Mouse (Mus musculus): ENCODE results near the gene Dpep1.
"Not testable (repeated sequence)": the region's sequence is repeated elsewhere in the genome, so short reads cannot be mapped to it uniquely, and the experiment has no call there.

The Dpep1 gene

DNA sequence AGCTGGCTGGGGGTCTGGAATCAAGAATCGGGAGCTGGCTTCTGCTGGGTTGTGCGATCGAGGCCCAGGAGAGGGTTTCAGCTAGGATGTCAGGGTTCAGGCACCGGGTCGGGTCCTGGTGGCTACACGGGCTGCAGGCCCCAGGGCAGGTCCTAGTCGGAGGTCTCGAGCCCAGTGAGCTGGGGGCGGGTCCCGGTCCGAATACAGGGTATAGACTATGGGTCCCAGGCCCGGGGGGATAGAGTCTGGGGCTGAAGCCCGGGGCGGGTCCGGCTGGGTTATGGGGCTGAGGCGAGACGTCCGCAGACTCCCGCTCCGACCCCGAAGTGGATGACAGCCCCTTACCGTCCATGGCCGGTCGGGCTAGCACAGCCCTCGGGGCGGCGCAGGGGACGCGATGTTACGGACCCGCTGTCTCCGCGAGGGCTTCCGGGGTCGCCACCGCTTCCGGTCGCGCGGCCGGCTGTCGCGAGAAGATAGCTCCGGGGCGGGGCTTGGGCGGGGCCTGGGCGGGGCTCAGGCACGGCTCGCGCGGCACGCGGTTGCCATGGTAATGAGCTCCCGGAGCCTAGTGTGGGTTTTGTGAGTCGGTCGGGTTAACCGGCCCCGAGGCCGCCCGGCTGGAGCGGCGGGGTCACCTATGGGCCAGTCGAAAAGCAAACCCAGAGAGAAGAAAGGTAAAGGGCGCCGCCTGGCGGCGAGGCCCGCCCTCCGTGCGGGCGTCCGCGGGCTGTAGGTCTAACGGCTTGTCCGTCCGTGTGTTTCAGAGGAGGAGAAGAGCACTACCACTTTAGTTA lies 26.5 kb downstream of the Dpep1 start, which contains the start of the genes Chmp1a and Spata33:
TSS of gene Chmp1a (minus strand) at position 443 of the 797 bp plus-strand sequence.
TSS of gene Spata33 (plus strand) at position 512 of the 797 bp plus-strand sequence.
- DNase-seq (ENCODE audit: low spot score): peak; percentile 89

DNA sequence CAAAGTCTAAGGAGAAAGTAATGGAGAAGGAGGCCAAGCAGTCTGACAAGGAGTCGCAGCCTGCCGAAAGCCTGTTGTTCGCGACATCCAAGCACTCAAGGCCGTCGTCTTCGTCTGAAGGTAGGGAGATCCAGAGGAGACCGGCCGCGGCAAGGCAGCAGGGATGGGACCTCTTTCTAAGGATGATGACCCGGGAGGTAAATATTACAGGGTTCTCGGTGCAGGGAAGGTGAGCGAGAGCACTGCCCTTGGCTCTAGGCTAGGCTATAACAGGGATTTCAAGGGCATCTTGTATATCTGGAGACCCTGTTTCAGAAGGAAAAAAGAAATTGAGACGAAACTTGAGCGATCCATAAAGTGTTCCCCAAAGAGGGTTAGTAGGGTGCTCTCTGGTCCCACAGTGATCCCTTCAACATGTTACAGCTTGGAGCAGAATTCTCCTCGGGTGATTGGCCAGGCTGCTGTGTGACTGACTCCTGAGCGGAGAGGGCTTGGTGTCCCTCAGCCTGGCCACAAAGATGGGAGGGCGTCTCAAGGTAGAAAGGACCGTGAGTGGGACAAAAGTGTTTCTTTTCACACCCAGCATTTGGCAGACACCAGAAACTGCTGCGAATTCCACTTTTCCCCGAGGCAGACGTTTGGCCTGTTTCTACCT lies 27.2 kb downstream of the Dpep1 start:
- no peak for DNase-seq (ENCODE audit: low spot score)

DNA sequence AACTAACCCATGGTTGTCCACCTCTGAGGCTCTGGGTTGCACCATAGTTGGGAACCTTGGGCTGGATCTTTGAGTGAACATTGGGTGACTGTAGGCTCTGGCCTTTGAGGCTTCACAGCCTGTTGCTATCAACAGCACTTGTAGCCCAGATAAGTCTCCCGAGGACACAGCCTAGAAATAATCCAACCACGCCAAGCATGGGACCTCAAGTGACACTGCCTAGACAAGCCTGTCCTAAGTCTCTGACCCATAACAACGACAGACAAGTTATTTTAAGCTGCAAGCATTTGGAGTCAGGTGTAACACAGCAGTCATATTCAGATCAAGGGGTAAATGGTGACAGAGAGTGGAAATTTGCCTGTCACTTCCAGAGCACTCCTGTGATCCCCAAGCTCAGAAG lies 29.4 kb downstream of the Dpep1 start:
- DNase-seq (ENCODE audit: low spot score): no peak

DNA sequence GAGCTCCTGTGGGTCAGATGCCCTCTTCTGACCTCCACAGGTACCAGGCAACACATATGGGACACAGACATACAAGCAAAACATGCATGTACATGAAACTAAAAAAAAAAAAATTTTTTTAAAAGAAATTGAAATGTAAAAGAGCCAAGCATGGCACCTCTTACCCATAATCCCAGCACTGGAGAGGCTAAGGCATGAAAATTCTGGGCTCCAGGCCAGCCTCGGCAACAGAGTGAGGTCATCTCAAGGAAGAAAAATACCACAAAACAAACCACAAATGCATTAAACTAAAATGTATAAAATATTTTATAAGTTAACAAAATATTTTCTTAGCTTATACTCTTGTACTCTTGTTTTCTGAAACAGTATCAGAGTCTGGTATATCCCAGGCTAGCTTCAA lies 34.9 kb downstream of the Dpep1 start:
- peak; percentile 92 for DNase-seq (ENCODE audit: low spot score)

DNA sequence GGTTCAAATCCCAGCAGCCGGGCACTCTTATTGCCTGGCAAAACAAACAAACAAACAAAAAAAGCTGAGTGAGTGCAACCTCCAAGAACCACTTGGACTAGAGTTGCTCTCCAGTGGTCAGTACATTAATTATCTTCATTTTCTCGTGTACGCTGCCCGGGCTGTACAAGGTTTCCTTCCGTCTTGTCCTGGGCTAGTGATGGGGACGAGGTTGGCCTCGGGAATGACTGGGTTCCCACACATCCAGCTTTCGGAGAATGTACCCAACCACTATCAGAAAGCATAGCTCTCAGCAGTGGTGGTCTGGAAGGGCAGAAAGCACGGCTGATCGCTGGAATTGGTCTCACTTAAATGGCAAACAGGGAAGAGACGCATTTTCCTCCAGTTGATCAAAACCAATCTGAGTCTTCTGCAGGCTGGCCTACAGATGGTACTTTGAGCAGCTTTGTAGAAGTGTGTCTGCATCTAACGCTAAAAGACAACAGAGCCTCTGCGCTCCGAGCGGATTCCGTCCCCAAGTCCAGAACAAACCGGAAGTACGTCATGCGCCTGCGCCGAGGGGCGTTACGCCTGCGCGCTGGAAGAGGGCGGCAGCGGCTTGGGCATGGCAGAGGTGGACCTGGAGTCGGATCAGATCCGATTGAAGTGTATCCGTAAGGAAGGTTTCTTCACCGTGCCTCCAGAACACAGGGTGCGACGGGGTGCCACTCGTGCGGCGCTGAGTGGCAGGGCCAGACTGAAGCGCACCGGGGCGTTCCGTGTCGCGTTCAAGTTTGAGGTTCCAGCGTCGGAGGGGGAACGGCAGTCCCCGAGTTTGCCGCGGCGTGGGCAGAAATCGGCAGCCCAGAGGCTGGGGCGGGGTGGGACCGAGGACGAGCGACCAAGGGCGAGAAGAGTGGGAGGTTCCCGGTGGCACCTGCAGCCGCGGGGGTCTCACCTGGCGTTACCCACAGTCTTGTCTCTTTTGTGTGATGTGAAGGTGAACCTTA lies 38.5 kb downstream of the Dpep1 start, which contains the start of gene Cdk10:
TSS of gene Cdk10 (plus strand) at position 565 of the 989 bp plus-strand sequence.
- DNase-seq (ENCODE audit: low spot score): peak; percentile 93

DNA sequence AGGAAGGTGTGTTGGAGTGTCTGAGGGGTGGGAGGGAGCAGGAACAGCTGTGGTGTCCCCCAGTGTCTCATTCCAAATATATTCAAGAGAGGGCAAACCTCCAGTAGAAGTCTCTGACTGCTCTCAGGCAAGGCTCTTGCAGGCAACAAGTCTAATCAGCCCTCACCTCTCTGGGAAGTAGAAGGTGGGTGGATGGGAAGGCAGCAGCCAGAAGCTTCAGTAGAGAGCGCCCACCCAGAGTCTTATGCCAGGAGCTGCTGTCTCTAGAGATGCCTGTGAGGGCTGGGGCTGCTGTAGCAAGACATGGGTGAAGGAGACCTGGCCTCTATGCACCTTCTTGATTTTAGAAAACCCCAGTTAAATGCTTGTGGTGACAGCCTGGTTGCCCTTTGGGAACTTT lies 42.4 kb downstream of the Dpep1 start:
- no peak for DNase-seq (ENCODE audit: low spot score)

DNA sequence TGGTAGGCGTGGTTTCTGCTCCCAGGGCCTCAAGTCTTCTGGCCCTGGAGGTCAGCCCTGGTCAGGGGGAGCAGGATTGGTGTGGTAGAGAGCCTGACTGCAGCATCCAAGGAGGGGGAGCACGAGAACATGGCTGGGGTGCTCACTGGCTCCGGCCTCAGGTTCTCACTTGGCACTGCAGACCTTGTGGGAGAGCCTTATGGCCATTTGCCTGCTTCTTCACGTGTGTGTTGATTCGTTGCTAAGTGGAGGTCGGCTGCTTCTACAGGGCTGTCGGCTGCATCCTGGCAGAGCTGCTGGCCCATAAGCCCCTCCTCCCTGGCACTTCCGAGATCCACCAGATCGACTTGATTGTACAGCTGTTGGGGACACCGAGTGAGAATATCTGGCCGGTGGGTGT lies 44.3 kb downstream of the Dpep1 start:
- not testable (repeated sequence) for DNase-seq (ENCODE audit: low spot score)

DNA sequence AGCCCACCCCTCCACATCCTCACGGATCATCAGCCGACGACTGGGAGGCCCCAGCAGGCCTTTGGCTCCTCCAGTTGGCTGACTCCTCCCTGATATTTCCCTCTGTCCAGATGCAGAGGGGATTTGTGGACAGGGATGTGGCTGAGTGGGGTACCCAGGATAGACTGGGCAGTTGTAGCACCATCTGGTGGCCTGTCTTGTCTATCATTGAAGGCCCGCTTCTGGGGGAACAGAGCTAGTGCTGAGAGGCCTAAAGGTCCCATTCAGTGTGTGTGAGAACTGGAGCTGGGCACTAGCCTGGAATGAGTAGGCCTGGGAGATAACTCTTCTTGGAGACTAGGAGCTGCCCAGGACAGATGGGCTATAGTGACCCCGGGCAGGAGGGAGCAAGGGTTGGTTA lies 45.7 kb downstream of the Dpep1 start:
- DNase-seq (ENCODE audit: low spot score): no peak

DNA sequence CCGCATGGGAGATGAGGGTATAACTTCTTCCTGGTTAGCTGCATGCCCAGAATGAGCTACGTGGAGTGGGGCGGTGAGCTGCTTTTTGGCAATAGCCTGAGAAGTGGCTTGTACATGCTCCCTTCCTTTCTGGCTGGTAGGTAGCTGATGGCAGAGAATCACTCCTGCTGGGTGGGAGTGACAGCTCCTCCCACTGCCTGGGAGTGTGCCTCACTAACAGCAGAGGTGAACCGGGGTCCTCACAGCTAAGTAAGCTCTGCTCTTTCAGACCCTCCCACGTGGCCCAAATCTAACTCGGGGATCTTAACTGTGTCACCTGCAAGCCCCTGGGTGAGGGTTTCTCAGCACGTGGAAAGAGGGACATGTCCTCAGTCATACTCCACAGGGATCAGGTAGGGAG lies 46.5 kb downstream of the Dpep1 start:
- no peak for DNase-seq (ENCODE audit: low spot score)

DNA sequence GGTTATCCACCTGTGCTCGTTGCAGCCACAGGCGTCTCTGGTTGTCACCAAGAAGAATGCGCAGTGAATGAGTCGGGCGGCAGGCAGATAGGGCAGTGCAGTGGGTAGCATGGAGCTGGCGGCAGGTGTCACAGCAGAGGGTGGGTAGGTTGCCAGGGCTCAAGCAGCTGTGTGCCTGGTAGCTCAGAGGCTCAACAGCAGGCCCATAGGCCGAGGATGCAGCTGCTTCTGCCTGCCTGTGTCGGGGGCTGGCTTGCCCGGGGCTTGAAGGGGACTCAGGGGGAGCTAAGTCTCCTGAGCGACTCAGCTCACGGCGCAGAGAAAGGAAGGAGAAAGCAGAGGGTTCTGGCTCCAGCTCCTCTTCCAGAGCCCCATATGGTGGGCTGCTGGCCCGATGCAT lies 47.3 kb downstream of the Dpep1 start:
- no peak for DNase-seq (ENCODE audit: low spot score)

DNA sequence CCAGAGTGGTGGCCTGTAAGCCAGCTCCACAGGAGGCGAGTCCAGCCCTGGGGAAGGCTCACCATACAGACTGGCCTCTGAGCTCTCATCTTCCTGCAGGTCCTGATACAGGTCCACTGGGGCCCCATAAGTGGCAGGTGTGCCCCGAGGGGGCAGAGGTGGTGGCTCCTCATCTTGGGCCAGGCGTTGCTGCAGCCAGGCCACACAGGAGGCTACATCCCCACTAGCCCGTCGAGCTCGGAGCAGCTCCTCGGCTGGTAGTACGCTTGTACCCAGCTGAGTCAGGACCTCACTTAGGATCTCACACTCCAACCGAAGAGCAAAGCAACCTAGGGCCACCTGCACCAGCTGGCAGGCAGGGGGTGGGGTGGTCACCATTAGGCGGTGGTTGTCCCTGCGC lies 47.7 kb downstream of the Dpep1 start:
- no peak for DNase-seq (ENCODE audit: low spot score)

DNA sequence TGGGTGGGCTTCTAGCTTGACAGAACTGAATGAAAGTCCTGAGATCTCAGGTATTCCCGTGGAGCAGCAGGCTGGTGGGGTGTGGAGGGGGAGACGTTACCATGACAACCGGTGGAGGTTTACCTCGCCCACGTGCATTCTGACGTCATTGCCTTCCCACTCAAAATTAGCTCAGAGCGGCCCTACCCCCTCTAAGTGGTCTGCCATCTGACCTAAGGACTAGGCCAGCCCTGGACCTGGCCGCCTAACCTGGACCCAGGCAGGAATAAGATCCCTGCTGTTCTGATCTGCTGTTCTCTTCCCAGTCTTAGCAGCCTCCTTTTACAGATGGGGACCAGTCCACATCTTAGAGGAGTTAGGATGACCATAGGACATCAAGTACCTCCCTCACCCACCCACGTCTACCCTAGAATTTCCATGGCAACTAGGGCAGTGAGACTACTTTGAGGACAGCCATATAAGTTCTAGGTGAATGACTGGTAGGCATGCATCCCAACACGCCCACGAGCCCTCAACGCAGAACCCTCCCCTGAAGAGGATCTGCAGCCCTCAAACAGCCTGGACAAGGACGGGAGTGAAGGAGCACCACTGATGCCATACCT lies 49.0 kb downstream of the Dpep1 start:
- no peak for DNase-seq (ENCODE audit: low spot score)

DNA sequence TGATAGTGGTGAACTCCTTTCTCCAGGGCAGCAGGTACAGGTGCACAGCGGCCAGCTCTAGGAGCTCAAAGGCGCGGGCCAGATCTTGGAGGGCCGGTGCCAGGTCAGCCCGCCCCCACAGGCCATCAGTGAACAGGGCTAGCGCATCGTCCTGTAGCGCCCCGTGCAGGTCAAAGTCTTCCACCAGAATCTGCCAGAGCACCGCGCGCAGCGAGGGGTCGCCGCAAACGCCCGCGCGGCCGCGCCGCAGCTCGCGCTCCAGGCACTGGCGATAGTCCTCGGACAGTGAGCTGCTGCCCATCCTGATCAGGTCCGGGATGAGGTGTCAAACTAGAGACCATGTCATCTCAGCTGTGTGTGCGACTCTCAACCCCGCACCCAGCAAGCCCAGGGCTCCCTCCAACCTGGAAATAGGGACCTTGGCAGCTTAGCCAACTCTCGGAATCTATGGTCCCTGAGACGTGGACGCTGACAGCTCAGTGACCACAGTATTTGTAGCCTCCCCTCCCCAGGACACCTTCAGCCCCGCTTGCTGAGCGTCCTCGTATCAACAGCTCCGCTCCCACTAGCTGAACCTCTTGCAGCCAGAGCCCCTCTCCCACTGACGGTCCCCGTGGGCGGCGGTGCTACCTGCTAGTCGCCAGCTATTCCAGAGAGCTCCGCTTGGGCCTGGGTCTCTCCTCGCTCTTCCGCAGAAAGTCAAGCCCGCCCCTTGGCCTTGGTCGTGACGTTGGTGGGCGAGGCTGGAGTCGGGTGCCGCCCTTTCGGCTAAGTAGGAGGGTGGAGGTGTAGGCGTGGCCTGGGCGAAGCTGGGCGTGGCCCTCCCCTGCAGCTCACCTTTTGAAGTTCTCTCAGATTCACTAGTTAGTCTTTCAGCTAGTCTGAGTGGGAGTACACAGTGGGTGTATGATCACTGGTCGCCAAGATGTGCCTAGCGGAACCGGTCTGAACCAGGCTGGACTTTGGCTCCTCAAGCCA lies 49.8 kb downstream of the Dpep1 start, which contains the start of gene Spata2l:
TSS of gene Spata2l (minus strand) at position 714 of the 978 bp plus-strand sequence.
- peak; percentile 80 for DNase-seq (ENCODE audit: low spot score)

DNA sequence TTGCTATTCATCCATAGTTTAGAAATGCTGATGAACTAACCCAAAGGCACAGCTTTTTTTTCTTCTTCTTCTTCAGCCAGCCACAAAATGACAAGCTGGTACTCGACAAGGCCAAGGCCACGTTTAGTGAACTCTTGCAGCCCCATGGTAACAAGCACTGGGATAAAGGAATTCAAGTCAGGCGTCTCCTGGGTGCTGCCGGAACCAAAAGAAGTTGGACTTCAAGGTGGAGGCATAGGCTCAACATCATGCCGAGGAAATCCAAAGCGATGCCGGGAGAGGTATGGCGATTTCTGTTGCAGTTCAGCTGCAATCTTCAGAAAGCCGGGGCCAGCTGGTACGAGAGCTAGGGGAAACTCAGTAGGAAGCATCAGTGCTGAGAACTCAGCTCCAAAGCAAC lies 53.4 kb downstream of the Dpep1 start:
- no peak for DNase-seq (ENCODE audit: low spot score)

DNA sequence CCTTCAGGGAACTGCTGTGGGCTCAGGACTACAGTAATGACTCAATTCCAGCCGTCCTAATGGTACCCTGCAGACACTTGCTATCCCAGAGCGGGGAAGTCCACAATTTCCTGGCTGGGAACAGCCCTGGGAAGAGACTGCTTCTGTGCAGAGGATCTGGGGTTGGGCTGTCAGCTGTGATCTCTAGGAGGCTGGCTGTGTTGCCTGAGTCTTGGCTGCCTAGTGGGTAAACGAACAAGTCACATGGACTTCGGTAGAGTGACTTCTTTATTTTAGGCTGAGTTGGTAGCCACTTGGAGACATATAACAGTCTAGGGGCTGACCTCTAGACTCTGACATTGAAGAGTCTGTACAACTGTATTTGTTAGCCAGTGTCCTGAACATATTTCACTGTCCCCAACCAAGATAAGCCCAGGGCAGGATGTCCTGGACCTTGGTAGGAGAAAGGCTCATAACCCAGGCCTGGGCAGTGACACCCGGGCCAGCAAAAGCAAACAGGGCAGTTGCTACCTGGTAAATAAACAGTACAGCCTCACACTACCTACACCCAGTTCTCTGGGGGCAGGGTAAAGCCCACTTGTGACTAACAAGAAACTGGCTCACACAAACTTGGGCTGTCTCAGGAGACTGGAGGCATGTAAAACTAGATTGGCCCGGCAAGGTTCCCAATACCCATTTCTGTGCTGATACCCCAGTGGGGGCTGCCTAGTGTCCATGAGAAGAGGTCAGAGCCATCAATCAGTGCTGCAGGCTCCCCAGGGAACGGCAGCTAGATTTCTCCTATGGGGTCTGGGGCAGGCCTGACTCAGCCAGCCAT lies 56.3 kb downstream of the Dpep1 start:
- no peak for DNase-seq (ENCODE audit: low spot score)

DNA sequence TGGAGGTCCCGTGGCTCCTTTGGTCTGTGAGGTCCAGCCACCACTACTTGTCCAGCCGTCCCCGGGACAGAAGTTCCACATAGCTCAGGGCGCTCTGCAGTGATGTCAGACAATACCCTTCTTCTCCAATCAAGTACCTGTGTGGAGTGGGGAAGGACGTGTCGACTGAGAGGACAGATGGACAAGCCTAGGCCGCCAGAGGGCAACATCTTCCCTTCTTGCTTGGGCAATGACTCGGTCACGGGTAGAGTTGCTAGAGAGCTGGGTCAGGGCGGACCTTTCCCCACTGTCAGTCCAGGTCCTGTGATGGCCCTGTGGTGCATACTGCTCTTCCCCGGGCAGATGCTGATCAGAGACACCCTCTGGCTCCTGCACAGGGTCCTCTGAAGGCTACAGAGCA lies 57.0 kb downstream of the Dpep1 start:
- DNase-seq (ENCODE audit: low spot score): no peak

DNA sequence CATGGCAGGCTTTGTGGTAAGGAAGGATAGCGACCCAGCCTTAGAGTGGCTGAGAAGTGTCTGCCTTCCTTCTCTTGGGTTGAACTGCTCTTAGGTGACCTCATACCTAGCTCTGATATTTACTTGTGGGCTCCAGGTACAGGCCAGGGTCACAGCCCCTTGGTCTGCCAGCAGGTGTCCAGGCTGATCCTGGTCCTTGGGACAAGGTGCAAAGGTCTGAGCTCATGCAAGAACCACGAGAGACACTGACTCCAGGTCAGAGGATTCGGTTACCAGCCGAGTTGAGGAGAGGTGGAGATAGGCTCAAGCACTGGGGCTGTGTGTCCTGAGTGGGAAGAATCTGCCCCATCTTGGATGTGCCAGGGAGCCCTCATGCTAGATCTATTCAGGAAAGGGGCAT lies 58.3 kb downstream of the Dpep1 start:
- DNase-seq (ENCODE audit: low spot score): no peak

DNA sequence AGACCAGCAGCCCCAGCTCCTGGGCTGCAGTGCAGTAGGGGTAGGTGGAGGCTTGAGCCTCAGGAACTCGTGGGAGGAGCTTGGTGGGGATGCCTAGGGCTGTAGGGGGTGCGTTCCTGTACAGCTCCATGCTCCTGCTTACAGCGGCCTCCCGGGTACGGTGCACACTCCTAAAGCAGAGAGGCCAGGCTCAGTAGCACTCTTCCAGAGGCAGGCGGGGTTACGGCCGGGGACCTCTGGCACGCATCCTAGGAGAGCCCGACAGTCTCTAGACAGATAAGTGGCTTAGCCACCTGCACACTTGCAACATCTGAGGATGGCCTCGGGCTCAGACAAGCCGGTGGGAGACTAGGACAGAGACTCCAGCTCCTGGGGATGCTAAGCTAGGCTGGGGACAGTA lies 59.5 kb downstream of the Dpep1 start:
- DNase-seq (ENCODE audit: low spot score): no peak

DNA sequence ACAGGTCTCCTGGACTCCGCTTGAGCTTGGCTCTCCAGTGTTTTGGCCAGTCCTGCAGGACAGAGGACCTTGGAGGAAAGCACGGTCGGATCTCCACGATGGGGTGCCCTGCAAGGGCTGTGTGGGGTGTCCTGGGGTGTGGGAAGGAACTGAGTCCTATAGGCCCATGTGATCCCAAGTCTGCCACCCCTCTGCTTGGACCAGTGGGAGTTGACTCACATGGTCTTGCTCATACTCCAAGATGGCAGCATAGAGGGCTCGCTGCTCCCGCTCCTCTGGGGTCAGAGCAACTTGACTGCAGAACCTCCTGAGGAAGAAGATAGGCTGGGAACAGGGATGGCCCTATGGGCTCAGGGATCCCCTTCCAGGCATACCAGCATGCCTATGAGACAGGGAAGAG lies 61.7 kb downstream of the Dpep1 start:
- DNase-seq (ENCODE audit: low spot score): no peak

DNA sequence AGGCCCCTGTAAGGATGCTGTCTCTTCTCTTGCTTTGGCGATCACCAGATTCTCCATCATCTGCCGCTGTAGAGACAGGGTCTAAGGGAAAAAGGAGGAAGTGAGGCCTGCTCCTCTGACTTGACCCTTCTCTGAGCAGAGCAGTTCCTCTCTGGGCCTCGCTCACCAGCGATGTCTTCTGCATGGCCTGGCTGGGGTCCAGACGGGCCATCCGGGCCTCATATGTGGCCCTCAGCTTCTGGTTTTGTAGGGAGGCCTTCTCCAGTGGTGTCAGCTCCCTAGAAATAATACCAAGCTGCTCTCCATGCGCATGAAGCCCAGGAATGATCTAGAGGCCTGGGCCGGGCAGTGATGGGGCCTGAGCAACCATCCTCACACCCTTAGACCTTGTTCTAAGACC lies 62.6 kb downstream of the Dpep1 start:
- DNase-seq (ENCODE audit: low spot score): no peak

All from adipocyte (in vitro differentiated cells).